Mouse (Mus musculus) C2C12 (cell line): ENCODE measurements around the gene Pa2g4. TPM values are rescaled to one million over a fixed set of nuclear protein-coding genes. Genes with fewer than 3 reads are reported as not detected.

ENCODE experiments used
- H3K27me3 ChIP-seq: one replicate; pipeline ENCODE4 v1.6.1; 2011; ENCODE audit not compliant: control insufficient read depth, insufficient read depth, insufficient read length
- H3K36me3 ChIP-seq: one replicate; pipeline ENCODE4 v1.6.1; 2011; ENCODE audit not compliant: control insufficient read depth, insufficient read depth
- H3K4me3 ChIP-seq: one replicate; pipeline ENCODE4 v1.5.1; 2011; ENCODE audit warnings: mild to moderate bottlenecking, control low read depth; ENCODE audit not compliant: poor library complexity, insufficient read depth, severe bottlenecking
- H3K79me2 ChIP-seq: one replicate; pipeline ENCODE4 v1.6.1; 2011; ENCODE audit not compliant: control insufficient read depth, insufficient read depth
- H3K79me3 ChIP-seq: one replicate; pipeline ENCODE4 v1.6.1; 2011; ENCODE audit warnings: low read depth, control low read depth
- H3ac ChIP-seq: one replicate; pipeline ENCODE3; 2011; ENCODE audit warnings: low read depth; ENCODE audit not compliant: control insufficient read depth, insufficient read length
- CEBPB ChIP-seq: IDR thresholded peaks from one replicate; pipeline ENCODE4 v1.6.1; 2011; ENCODE audit warnings: low read depth, mild to moderate bottlenecking, control low read depth, moderate library complexity
- CTCF ChIP-seq: IDR thresholded peaks from one replicate; pipeline ENCODE4 v1.5.1; 2011; ENCODE audit not compliant: control insufficient read depth, insufficient read depth, insufficient read length
- FOSL1 ChIP-seq: IDR thresholded peaks from one replicate; pipeline ENCODE4 v1.8.0; 2011; ENCODE audit warnings: mild to moderate bottlenecking, low read length; ENCODE audit not compliant: poor library complexity, insufficient read depth, severe bottlenecking
- MAX ChIP-seq: IDR thresholded peaks from one replicate; pipeline ENCODE4 v1.6.1; 2011; ENCODE audit warnings: mild to moderate bottlenecking, control low read depth
- MYOD1 ChIP-seq: IDR thresholded peaks from one replicate; pipeline ENCODE4 v1.6.1; 2011; ENCODE audit warnings: low read depth; ENCODE audit not compliant: control insufficient read depth, insufficient read length
- MYOG ChIP-seq: IDR thresholded peaks from one replicate; pipeline ENCODE4 v1.6.1; 2011; ENCODE audit not compliant: control insufficient read depth, insufficient read length; ENCODE audit errors: extremely low read depth
- USF1 ChIP-seq: IDR thresholded peaks from one replicate; pipeline ENCODE4 v1.6.1; 2011; ENCODE audit warnings: low read depth, mild to moderate bottlenecking, control low read depth, moderate library complexity
- polyA plus RNA-seq: library from polyadenylated mRNA; unstranded; fragments of >200 nt; fragmentation: generic; extraction: Trizol; gene quantifications from one replicate; pipeline ENCODE4 v1.2.1, GENCODE M21; 2012; ENCODE audit warnings: missing spikeins

Pa2g4 gene
- polyA plus RNA-seq, 1 experiment, result 232 TPM

DNA sequence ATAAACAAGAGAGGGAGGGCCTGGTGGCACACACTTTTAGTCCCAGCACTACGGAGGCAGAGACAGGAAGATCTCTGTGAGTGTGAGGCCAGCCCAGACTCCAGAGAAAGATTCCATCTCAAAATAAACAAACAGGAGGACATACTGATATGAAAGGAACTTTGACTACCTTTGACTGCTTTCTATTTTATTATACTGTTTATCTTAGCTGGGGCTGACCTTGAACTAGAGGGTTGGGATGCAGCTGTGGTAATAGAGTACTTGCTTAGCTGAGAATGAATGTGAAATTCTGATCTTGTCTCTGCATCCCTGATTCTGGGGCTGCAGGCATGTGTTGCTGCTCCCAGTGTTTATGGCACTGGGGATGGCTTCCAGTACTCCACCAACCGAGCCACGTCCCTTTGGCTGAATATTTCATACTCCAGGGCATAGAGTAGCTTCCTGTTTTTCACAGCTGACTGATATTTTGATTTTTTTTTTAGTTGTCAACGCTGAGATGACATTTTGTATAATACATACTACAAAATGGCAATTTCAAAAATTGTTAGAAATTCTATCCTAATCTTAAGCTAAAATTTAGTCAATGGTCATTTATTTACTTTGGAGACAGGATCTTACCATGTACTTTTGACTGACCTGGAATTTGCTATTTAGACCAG lies 36.8 kb upstream of the Pa2g4 start:
- Histone ChIP-seq H3K79me3 (no peaks in the 10 kb centered on the region), H3ac (no peak overlapping the region), H3K27me3 (no peaks in the 10 kb centered on the region), H3K36me3 (no peaks in the 10 kb centered on the region), H3K4me3 (no peak overlapping the region), H3K79me2 (no peaks in the 10 kb centered on the region)
- TF ChIP-seq CTCF, result no peak
- TF ChIP-seq MYOG, result no peak
- TF ChIP-seq USF1, result no peak
- TF ChIP-seq MYOD1, result no peak
- TF ChIP-seq FOSL1, result no peak
- TF ChIP-seq CEBPB, result no peak
- TF ChIP-seq MAX, result no peak

- no peak overlapping the region for H3ac ChIP-seq
- no peaks in the 10 kb centered on the region for H3K36me3 ChIP-seq
- no peaks in the 10 kb centered on the region for H3K79me2 ChIP-seq
- H3K4me3 ChIP-seq, result no peak overlapping the region
- H3K27me3 ChIP-seq, result no peaks in the 10 kb centered on the region
- no peak for TF ChIP-seq MAX
- TF ChIP-seq MYOD1, result no peak
- no peak for TF ChIP-seq USF1
- H3K79me3 ChIP-seq, result no peaks in the 10 kb centered on the region
These were observed 35.7 kb upstream of the Pa2g4 start for GRCm38 (mm10) chr10:128601499-128601898.

- H3K79me3 ChIP-seq, result no peaks in the 10 kb centered on the region
- TF ChIP-seq MYOD1, result no peak
- TF ChIP-seq CEBPB, result no peak
- no peak for TF ChIP-seq FOSL1
- no peak overlapping the region for H3ac ChIP-seq
- no peaks in the 10 kb centered on the region for H3K27me3 ChIP-seq
- no peaks in the 10 kb centered on the region for H3K79me2 ChIP-seq
- H3K36me3 ChIP-seq, result no peaks in the 10 kb centered on the region
- no peak overlapping the region for H3K4me3 ChIP-seq
These were observed 32.7 kb upstream of the Pa2g4 start for GRCm38 (mm10) chr10:128598476-128598875.

DNA sequence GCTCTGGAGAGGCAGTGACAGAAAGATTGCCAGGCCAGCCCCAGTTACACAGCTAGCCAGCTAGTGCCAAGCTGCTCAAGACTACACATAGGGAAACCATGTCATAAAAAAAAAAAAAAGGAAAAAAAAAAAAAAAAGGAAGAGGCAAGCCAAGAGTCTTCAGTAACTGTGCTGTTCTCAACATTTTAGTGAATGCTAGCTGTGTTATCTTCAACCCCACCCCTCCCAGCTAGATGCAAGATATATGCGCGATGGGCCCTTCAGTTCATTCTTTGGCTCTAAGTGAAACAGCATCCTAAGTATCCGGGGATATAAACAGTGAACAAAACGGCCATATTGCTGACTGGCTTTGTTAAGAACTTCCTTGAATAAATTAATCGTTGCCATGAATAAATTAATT lies 27.0 kb upstream of the Pa2g4 start:
- no peak overlapping the region for H3ac ChIP-seq
- H3K79me2 ChIP-seq, result no peaks in the 10 kb centered on the region
- H3K4me3 ChIP-seq, result no peak overlapping the region
- H3K27me3 ChIP-seq, result no peaks in the 10 kb centered on the region
- H3K79me3 ChIP-seq, result no peaks in the 10 kb centered on the region
- no peaks in the 10 kb centered on the region for H3K36me3 ChIP-seq
- TF ChIP-seq USF1, result no peak
- TF ChIP-seq MYOD1, result no peak
- no peak for TF ChIP-seq MYOG
- TF ChIP-seq FOSL1, result no peak
- no peak for TF ChIP-seq MAX
- no peak for TF ChIP-seq CTCF
- TF ChIP-seq CEBPB, result no peak

GRCm38 (mm10) chr10:128591436-128591835 lies 25.6 kb upstream of the Pa2g4 start:
- Histone ChIP-seq H3K4me3 (no peak overlapping the region), H3K79me2 (no peaks in the 10 kb centered on the region), H3K36me3 (no peaks in the 10 kb centered on the region), H3K79me3 (no peaks in the 10 kb centered on the region), H3ac (no peak overlapping the region), H3K27me3 (no peaks in the 10 kb centered on the region)
- TF ChIP-seq USF1 (no peak), MAX (no peak), MYOG (no peak), CTCF (no peak), FOSL1 (no peak), MYOD1 (no peak)

GRCm38 (mm10) chr10:128590193-128590690 lies 24.5 kb upstream of the Pa2g4 start:
- peak overlapping the region; percentile 43 for H3K4me3 ChIP-seq
- no peaks in the 10 kb centered on the region for H3K27me3 ChIP-seq
- no peaks in the 10 kb centered on the region for H3K36me3 ChIP-seq
- TF ChIP-seq CTCF, result peak; percentile 72
- TF ChIP-seq MYOG, result no peak
- TF ChIP-seq FOSL1, result no peak
- peak; percentile 71 for TF ChIP-seq MYOD1
- H3K79me3 ChIP-seq, result no peaks in the 10 kb centered on the region
- H3K79me2 ChIP-seq, result no peaks in the 10 kb centered on the region
- H3ac ChIP-seq, result peak overlapping the region; percentile 55
